Comparison of ENCODE assay signal across 22 mouse cellular contexts in genomic region chr6:52705280-52705679, GRCm38 (mm10).
"Had no signal": no experiment of that assay in that cellular context is flagged by ENCODE, and none has a peak within 500 bp of the region (broad histone marks: within the 10 kb centered on the region; RNA-seq: fewer than 3 reads in every experiment).

No protein-coding gene starts in this region.

- DNase-seq: kidney, adult 11 months; kidney, adult 8-10 months; kidney, postnatal 10 days; kidney, postnatal 36 days; layer of hippocampus, adult 9-11 months; liver, embryonic 13.5 days; lung, adult 18-20 months; lung, postnatal 10 days; lung, postnatal 4 days; midbrain, embryonic 14.5 days; right cerebral cortex, adult 18-20 months; right cerebral cortex, postnatal 14 days; right cerebral cortex, postnatal 4 days; spleen, adult 18-20 months; thymus, postnatal 25 days had no signal

- H3K4me3 ChIP-seq: kidney, embryonic 15.5 days; layer of hippocampus, adult 2 months; limb, embryonic 10.5 days; limb, embryonic 13.5 days; liver, embryonic 13.5 days; lung, embryonic 15.5 days; stomach, embryonic 15.5 days had no signal

- H3K9ac ChIP-seq: kidney, embryonic 15.5 days; limb, embryonic 13.5 days; liver, embryonic 13.5 days; lung, embryonic 15.5 days; stomach, embryonic 15.5 days had no signal

- H3K27ac ChIP-seq: kidney, embryonic 15.5 days; layer of hippocampus, adult 2 months; limb, embryonic 10.5 days; limb, embryonic 13.5 days; liver, embryonic 13.5 days; lung, embryonic 15.5 days; stomach, embryonic 15.5 days had no signal

- H3K4me2 ChIP-seq: kidney, embryonic 15.5 days; limb, embryonic 13.5 days; liver, embryonic 13.5 days; lung, embryonic 15.5 days; midbrain, embryonic 11.5 days; stomach, embryonic 15.5 days had no signal

- H3K27me3 ChIP-seq: kidney, embryonic 15.5 days; limb, embryonic 13.5 days; liver, embryonic 13.5 days; lung, embryonic 15.5 days; stomach, embryonic 15.5 days had no signal

- H3K9me3 ChIP-seq: kidney, embryonic 15.5 days; limb, embryonic 10.5 days; limb, embryonic 13.5 days; liver, embryonic 13.5 days; lung, embryonic 15.5 days; stomach, embryonic 15.5 days had no signal

- H3K4me1 ChIP-seq: kidney, embryonic 15.5 days; limb, embryonic 10.5 days; limb, embryonic 13.5 days; lung, embryonic 15.5 days; stomach, embryonic 15.5 days had no signal

- H3K36me3 ChIP-seq: kidney, embryonic 15.5 days; limb, embryonic 10.5 days; limb, embryonic 13.5 days; liver, embryonic 13.5 days; lung, embryonic 15.5 days; stomach, embryonic 15.5 days had no signal
